Mouse (Mus musculus) adrenal gland, adult (tissue): ENCODE data around the gene Mybphl.

ENCODE experiments used
- DNase-seq, 2 experiments: peaks; one replicate each; pipeline ENCODE4 v3.0.0; 2022 to 2023; ENCODE audit warnings: low spot score in 1 of 2; ENCODE audit not compliant: inconsistent age in 2 of 2

Gene Mybphl

GRCm38 (mm10) chr3:108368721-108369120, 4.0 kb downstream of the Mybphl start:
- no peak for DNase-seq

- DNase-seq = peak; percentile 24 to 47
These were observed 7.6 kb downstream of the Mybphl start for GRCm38 (mm10) chr3:108372274-108372673.

- DNase-seq = no peak
These were observed 8.0 kb downstream of the Mybphl start for GRCm38 (mm10) chr3:108372691-108373090.

GRCm38 (mm10) chr3:108378875-108379663, 14.4 kb downstream of the Mybphl start:
- peak; percentile 23 to 56 for DNase-seq

GRCm38 (mm10) chr3:108380695-108381094, 16.0 kb downstream of the Mybphl start:
- no peak for DNase-seq

- peak in 1 of 2 experiments; percentile 47 for DNase-seq
These were observed 17.5 kb downstream of the Mybphl start for GRCm38 (mm10) chr3:108381945-108382875.

- peak; percentile 90 to 96 for DNase-seq
These were observed 19.0 kb downstream of the Mybphl start, which contains the start of gene Psrc1 for GRCm38 (mm10) chr3:108383485-108384354. Psrc1 (plus strand) TSS chr3:108383839.

- no peak for DNase-seq
These were observed 19.7 kb downstream of the Mybphl start for GRCm38 (mm10) chr3:108384425-108384824.

GRCm38 (mm10) chr3:108386186-108386585, 21.5 kb downstream of the Mybphl start:
- DNase-seq = no peak

GRCm38 (mm10) chr3:108389111-108389545, 24.4 kb downstream of the Mybphl start:
- DNase-seq = peak; percentile 93 to 98

- DNase-seq = no peak
These were observed 27.6 kb downstream of the Mybphl start for GRCm38 (mm10) chr3:108392299-108392698.

GRCm38 (mm10) chr3:108392793-108393192, 28.1 kb downstream of the Mybphl start:
- DNase-seq = no peak

- no peak for DNase-seq
These were observed 33.6 kb downstream of the Mybphl start for GRCm38 (mm10) chr3:108398281-108398680.

- no peak for DNase-seq
These were observed 35.7 kb downstream of the Mybphl start for GRCm38 (mm10) chr3:108400442-108400841.

- peak; percentile 88 to 94 for DNase-seq
These were observed 37.2 kb downstream of the Mybphl start for GRCm38 (mm10) chr3:108401692-108402527.

- peak in 1 of 2 experiments; percentile 34 for DNase-seq
These were observed 37.8 kb downstream of the Mybphl start for GRCm38 (mm10) chr3:108402528-108402920.

GRCm38 (mm10) chr3:108405536-108406305, 41.0 kb downstream of the Mybphl start:
- no peak for DNase-seq

GRCm38 (mm10) chr3:108406306-108406885, 41.7 kb downstream of the Mybphl start:
- no peak for DNase-seq
